Mouse (Mus musculus) retina, postnatal 1 day (tissue): ENCODE data around the gene Mrto4.

Experiments
- DNase-seq: peaks from one replicate; pipeline ENCODE4 v3.0.0-alpha.2; 2012

The Mrto4 gene

GRCm38 (mm10) chr4:139338145-139338544, 14.2 kb downstream of the Mrto4 start:
- no peak for DNase-seq

- DNase-seq: peak; percentile 83
These were observed 15.4 kb downstream of the Mrto4 start for GRCm38 (mm10) chr4:139336822-139337483.

DNA sequence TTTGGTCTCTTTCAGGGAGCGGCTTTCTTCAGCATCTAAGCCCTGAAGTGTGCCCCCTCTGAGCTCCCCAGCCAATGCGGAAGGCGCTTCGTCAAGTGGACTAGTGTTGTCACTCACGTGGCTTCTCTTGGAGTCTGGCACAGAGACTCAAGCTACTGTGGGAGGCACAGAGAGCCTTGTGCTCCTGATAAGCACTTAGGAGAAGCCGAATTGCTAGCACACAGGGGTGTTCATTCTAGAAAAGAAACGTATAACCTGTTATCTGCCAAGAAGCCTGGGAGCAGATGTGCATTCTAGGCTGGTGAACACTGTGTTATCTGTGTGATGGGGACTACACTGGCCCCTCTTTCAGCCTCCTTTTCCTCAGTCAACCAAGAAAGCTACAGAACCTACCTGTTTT, 16.9 kb downstream of the Mrto4 start:
- DNase-seq: no peak

DNA sequence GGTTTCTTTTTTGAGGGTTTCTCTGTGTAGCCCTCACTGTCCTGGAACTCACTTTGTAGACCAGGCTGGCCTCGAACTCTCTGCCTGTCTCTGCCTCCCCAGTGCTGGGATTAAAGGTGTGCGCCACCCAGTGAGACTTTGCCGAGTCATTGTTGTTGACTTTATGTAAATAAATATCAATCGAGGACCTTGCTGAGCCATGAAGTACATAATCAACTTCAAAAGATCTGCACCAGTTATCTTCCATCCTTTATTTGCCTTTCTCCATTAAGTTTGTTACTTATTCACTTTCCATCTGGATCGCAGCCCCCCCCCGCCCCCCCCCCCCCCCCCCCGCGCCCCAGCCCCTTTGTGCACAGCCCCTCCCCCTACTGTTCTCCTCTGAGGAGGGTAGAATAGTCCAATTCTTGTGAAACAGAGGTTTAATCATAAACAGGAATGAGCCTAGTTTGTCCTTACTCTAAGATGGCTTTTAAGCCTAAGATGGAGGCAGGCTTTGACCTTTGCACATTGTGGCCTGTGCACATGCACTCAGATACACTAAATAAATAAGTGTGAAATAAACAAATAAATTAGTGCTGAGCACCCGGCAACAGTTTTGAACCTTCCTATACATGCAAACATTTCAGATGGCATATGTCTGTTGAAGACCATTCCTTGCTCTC, 17.6 kb downstream of the Mrto4 start:
- no peak for DNase-seq

- DNase-seq: peak; percentile 89
These were observed 21.8 kb downstream of the Mrto4 start for GRCm38 (mm10) chr4:139330605-139331004.

- no peak for DNase-seq
These were observed 32.6 kb downstream of the Mrto4 start for GRCm38 (mm10) chr4:139319740-139320139.

DNA sequence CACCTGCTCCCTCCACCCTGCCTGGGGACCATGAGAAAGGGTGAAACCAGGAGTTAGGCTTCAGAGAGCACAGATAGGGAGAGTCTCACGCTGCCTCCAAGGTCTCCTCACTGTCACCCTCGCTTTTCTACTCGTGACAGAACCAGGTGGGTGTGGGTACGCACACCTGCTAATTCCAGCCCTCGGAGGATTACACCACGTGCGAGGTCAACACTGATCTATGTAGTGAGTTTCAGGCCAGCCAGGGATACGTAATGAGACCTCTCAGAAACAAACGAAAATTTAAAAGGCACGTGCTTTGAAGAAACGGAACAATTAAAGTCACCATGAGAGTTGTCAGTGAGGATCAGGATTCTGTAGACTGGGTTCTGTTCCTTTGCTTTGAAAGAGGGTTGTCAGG, 33.9 kb downstream of the Mrto4 start:
- DNase-seq: no peak

DNA sequence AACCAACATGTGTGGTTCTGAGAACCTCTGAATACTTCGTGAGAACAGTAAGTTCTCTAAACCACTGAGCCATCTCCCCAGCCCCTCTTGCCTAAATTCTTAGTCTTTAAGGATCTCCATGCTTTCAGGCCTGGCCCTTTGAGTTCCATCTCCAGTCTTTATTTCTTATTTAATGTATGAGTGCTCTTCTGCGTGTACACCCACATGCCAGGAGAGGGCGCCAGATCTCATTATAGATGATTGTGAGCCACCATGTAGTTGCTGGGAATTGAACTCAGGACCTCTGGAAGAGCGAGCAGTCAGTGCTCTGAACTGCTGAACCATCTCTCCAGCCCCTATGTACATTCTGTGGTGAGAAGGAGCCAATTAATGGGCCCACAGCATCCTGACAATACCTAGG, 39.7 kb downstream of the Mrto4 start:
- peak; percentile 54 for DNase-seq

DNA sequence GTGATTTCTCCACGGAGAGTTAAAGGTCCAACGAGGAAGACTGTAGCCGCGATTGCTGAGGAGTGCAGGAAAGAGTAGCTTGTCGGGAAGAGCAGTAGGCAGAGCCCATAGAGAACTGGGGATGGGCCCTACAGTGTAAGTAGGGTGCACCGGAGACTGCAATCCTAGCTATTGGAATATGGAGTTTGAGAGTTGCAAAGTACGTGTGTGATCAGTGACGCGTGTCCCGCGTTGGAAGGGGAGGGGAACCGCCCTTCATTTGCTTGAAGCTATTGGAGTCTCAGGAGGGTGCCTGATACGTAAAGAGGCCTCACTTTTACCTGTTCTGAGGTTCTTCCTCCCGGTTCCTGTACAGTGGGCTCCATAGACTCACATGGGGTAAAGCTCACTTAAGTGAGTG, 40.7 kb downstream of the Mrto4 start:
- no peak for DNase-seq

DNA sequence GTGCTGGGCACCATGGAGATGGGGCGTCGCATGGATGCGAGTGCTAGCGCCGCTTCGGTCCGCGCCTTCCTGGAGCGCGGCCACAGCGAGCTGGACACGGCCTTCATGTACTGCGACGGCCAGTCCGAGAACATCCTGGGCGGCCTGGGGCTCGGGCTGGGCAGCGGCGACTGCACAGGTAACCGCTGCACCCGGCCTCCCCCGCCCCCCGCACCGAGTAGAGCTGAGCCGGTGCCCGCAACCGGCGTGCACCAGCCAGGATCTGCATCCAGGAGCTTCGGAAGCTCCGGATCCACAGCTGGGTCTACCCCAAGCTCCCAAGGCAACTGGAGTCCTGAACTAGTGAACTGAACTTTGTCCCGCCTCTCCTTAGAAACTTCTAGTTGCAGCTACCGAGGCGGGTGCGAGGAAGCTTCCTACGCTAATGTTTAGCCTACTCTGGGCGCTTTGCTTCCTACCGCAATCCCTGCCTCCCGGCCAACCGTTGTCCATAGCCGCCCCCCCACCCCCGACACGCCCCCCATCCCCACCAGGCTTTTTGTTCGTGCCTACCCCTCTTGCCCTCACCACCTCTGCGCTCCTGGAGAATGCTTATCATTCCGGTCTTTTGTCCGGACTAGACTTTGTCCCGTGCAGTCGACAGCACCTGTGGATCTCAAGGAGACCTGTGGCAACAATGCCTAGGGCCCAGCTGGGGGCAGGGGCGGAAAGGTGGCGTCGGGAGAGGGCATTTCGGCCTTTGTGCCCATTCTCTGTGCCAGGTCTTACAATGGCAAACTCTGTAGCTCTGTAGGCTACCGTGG, 41.3 kb downstream of the Mrto4 start:
- no peak for DNase-seq

DNA sequence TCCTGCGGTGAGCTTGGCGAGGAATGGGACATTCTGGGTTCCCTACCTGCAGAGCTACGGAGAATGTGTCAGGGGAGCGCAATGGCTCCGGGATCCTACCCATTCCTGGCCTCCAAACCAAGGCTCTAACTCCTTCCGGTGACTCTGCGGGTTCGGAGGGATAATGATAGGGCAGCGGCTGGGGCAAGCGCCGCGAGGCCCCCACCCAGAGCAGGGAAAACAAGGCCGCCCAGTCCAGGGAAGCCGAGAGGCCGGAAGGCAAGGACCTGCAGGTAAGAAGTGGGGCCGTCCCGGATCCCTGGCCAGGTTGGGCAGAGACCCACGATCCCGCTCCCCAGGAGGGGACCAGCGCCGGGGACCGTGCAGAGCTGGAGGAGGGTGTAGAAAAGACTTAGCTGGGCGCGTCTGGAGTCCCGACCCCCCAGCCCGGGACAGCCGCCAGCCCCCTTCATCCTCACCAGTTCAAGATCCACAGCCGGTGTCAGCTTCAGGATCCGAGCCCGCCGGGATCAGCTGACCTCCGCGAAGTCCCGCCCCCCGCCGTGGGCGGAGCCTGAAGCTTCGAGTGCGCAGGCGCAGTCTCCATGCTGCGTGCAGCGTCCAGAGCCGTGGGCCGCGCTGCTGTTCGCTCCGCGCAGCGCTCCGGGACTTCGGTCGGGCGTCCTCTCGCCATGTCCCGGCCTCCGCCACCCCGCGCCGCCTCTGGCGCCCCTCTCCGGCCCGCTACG, 42.0 kb downstream of the Mrto4 start, which contains the start of the genes Pqlc2 and Akr7a5:
Gene Pqlc2 (minus strand): TSS at position 538 of the 728 bp plus-strand sequence.
Gene Akr7a5 (plus strand): TSS at position 574 of the 728 bp plus-strand sequence.
- DNase-seq: peak; percentile 96

DNA sequence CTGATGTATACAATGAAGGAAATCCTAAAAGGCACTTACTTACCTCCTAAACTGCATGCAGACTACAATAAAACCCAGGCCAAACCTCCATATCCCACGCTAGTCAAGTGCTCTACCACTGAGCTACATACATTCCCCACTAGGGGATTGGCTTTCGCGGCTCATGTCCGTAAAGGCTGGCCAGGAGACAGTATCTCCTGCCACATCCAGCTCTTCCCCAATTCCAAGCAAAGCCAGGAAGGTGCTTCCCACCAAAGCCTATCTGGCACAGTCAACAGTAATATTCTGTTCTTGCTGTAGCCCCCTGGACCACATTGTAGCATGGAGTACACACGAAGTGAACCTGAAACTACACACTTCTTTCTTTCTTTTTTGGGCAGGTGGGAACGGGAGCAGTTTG, 42.7 kb downstream of the Mrto4 start:
- no peak for DNase-seq

GRCm38 (mm10) chr4:139307916-139308315, 44.5 kb downstream of the Mrto4 start:
- no peak for DNase-seq

DNA sequence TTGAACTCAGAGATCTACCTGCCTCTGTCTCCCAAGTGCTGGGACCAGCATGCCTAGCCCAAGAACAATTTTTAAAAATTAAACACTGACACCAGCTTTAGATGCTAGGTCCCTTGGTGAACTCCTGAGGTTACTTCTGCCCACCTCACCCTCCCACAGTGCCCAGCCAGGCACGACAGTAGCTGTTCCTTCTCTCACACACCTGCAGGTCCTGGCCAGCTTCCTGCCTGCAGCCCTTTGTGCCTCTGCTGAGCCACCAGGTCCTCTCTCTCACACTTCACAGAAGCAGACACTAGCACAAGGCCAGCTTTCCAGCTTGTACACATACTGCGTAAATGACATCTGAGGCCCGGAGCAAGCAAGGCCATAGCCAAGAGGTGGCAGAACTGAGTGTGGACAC, 46.9 kb downstream of the Mrto4 start:
- DNase-seq: no peak

- DNase-seq: no peak
These were observed 50.1 kb downstream of the Mrto4 start for GRCm38 (mm10) chr4:139302241-139302640.

DNA sequence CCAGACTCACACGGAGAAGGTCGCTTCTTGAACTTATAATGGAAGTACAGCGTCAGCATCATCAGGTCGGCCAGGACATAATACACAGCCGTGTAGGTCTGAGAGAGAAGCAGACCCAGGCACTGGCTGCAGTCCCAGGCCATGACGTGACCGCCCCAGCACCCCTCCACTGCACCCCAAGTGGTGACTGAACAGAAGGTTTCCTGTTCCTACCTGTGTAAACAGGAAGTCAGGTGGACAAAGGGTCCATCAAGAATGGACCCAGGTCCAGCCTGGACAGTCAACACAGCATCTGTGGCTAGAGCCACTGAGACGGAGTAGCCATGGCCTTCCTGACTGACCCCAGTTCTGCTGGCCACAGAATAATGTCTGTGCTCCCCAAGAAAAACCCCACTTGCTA, 50.6 kb downstream of the Mrto4 start:
- no peak for DNase-seq

GRCm38 (mm10) chr4:139298671-139299366, 53.6 kb downstream of the Mrto4 start:
- no peak for DNase-seq

DNA sequence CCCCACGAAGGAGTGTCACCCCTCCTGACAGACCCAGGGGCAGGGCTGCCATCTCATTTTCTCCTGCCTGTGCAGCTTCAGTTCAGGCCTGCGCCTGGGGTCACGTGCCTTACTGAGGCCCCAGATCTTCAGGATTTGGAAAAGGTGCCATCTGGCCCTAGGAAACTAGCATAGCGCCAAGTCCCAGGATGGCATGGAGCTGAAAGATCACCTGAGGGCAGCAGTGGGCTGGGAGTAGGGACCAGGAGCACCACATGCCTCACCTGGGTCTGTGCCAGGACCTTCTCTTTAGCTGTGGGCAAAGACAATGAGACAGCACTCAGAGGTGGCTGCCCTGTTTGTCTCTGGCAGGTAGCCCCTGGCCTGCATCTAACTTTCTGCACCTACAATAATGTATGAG, 54.8 kb downstream of the Mrto4 start:
- DNase-seq: no peak
